Mouse (Mus musculus): ENCODE data around the gene Naa11. TPM values are rescaled to one million over a fixed set of nuclear protein-coding genes. Genes with fewer than 3 reads are reported as not detected.
A peak's percentile ranks its signal among the peaks of the same experiment; 100 is the strongest.

The Naa11 gene
- not detected in 2 replicates for total RNA-seq (2017)

- ATAC-seq (replicated peaks; ENCODE audit: low read depth, poor library complexity, severe bottlenecking) = no peak
Observed at GRCm38 (mm10) chr5:97392160-97392559, at the start of gene Naa11. TSS of gene Naa11 (minus strand) at chr5:97392379.

GRCm38 (mm10) chr5:97432512-97432911 is 40.3 kb upstream of the Naa11 start:
- no peak for ATAC-seq (replicated peaks; ENCODE audit: low read depth, poor library complexity, severe bottlenecking)

- no peak for ATAC-seq (replicated peaks; ENCODE audit: low read depth, poor library complexity, severe bottlenecking)
Observed at GRCm38 (mm10) chr5:97429976-97430375, 37.8 kb upstream of the Naa11 start.

- no peak for ATAC-seq (replicated peaks; ENCODE audit: low read depth, poor library complexity, severe bottlenecking)
Observed at GRCm38 (mm10) chr5:97421669-97422068, 29.5 kb upstream of the Naa11 start.

GRCm38 (mm10) chr5:97417185-97417584 is 25.0 kb upstream of the Naa11 start:
- ATAC-seq (replicated peaks; ENCODE audit: low read depth, poor library complexity, severe bottlenecking) = no peak

- ATAC-seq (replicated peaks; ENCODE audit: low read depth, poor library complexity, severe bottlenecking) = no peak
Observed at GRCm38 (mm10) chr5:97415837-97416236, 23.7 kb upstream of the Naa11 start.

GRCm38 (mm10) chr5:97413716-97414115 is 21.5 kb upstream of the Naa11 start:
- ATAC-seq (replicated peaks; ENCODE audit: low read depth, poor library complexity, severe bottlenecking) = no peak

- ATAC-seq (replicated peaks; ENCODE audit: low read depth, poor library complexity, severe bottlenecking) = no peak
Observed at GRCm38 (mm10) chr5:97410190-97410589, 18.0 kb upstream of the Naa11 start.

- no peak for ATAC-seq (replicated peaks; ENCODE audit: low read depth, poor library complexity, severe bottlenecking)
Observed at GRCm38 (mm10) chr5:97409234-97409704, 17.1 kb upstream of the Naa11 start.

GRCm38 (mm10) chr5:97401042-97401441 is 8.9 kb upstream of the Naa11 start:
- no peak for ATAC-seq (replicated peaks; ENCODE audit: low read depth, poor library complexity, severe bottlenecking)

GRCm38 (mm10) chr5:97397585-97397984 is 5.4 kb upstream of the Naa11 start:
- peak; percentile 58 for ATAC-seq (replicated peaks; ENCODE audit: low read depth, poor library complexity, severe bottlenecking)

GRCm38 (mm10) chr5:97387622-97388021 is 4.6 kb downstream of the Naa11 start:
- no peak for ATAC-seq (replicated peaks; ENCODE audit: low read depth, poor library complexity, severe bottlenecking)

- peak; percentile 95 for ATAC-seq (replicated peaks; ENCODE audit: low read depth, poor library complexity, severe bottlenecking)
Observed at GRCm38 (mm10) chr5:97384399-97384798, 7.8 kb downstream of the Naa11 start.

- ATAC-seq (replicated peaks; ENCODE audit: low read depth, poor library complexity, severe bottlenecking) = no peak; the same call in 1 of the 2 replicates
Observed at GRCm38 (mm10) chr5:97382548-97383222, 9.5 kb downstream of the Naa11 start.

GRCm38 (mm10) chr5:97379976-97380375 is 12.2 kb downstream of the Naa11 start:
- no peak for ATAC-seq (replicated peaks; ENCODE audit: low read depth, poor library complexity, severe bottlenecking)

- ATAC-seq (replicated peaks; ENCODE audit: low read depth, poor library complexity, severe bottlenecking) = peak; percentile 56
Observed at GRCm38 (mm10) chr5:97364781-97365180, 27.4 kb downstream of the Naa11 start.

GRCm38 (mm10) chr5:97364252-97364651 is 27.9 kb downstream of the Naa11 start:
- ATAC-seq (replicated peaks; ENCODE audit: low read depth, poor library complexity, severe bottlenecking) = peak; percentile 84

- no peak for ATAC-seq (replicated peaks; ENCODE audit: low read depth, poor library complexity, severe bottlenecking)
Observed at GRCm38 (mm10) chr5:97362539-97362938, 29.6 kb downstream of the Naa11 start.

GRCm38 (mm10) chr5:97359104-97359503 is 33.1 kb downstream of the Naa11 start:
- ATAC-seq (replicated peaks; ENCODE audit: low read depth, poor library complexity, severe bottlenecking) = no peak

GRCm38 (mm10) chr5:97356135-97356534 is 36.0 kb downstream of the Naa11 start:
- ATAC-seq (replicated peaks; ENCODE audit: low read depth, poor library complexity, severe bottlenecking) = peak; percentile 74

- ATAC-seq (replicated peaks; ENCODE audit: low read depth, poor library complexity, severe bottlenecking) = peak; percentile 77
Observed at GRCm38 (mm10) chr5:97355152-97355551, 37.0 kb downstream of the Naa11 start.

GRCm38 (mm10) chr5:97348760-97349159 is 43.4 kb downstream of the Naa11 start:
- ATAC-seq (replicated peaks; ENCODE audit: low read depth, poor library complexity, severe bottlenecking) = no peak
